Mouse (Mus musculus) embryonic facial prominence, embryonic 14.5 days (tissue): Measurements from ENCODE around the gene Eps15l1. TPM values are rescaled to one million over a fixed set of nuclear protein-coding genes. Genes with fewer than 3 reads are reported as not detected.

ENCODE experiments used
- ATAC-seq: fragments of 200-750 bp; cut with Nextera tagmentation; 2 replicates; pipeline ENCODE4 v1.8.0; 2017; ENCODE audit warnings: low read depth, moderate number of reproducible peaks, moderate TSS enrichment
- DNase-seq: peaks from one replicate; pipeline ENCODE4 v3.0.0-alpha.2; 2015; ENCODE audit warnings: low spot score
- H3K27ac ChIP-seq: fragments of 300-500 bp; sonication (generic); replicated peaks from 2 replicates; pipeline ENCODE4 v1.5.1; 2014; ENCODE audit warnings: low read depth, mild to moderate bottlenecking, low read length, moderate library complexity
- H3K27me3 ChIP-seq: fragments of 300-500 bp; sonication (generic); replicated peaks from 2 replicates; pipeline ENCODE4 v1.6.1; 2014; ENCODE audit warnings: low read length; ENCODE audit not compliant: control insufficient read depth, insufficient read depth
- H3K36me3 ChIP-seq: fragments of 300-500 bp; sonication (generic); 2 replicates; pipeline ENCODE4 v1.6.1; 2014; ENCODE audit warnings: low read length, mixed read lengths; ENCODE audit not compliant: control insufficient read depth, insufficient read depth
- H3K4me1 ChIP-seq: fragments of 300-500 bp; sonication (generic); 2 replicates; pipeline ENCODE4 v1.6.1; 2014; ENCODE audit warnings: antibody characterized with exemption, low read length; ENCODE audit not compliant: control insufficient read depth, insufficient read depth
- H3K4me2 ChIP-seq: fragments of 300-500 bp; sonication (generic); 2 replicates; pipeline ENCODE4 v1.6.1; 2014; ENCODE audit warnings: low read depth, mild to moderate bottlenecking, low read length, moderate library complexity, mixed read lengths
- H3K4me3 ChIP-seq: fragments of 300-500 bp; sonication (generic); 2 replicates; pipeline ENCODE4 v1.5.1; 2014; ENCODE audit warnings: low read depth, mild to moderate bottlenecking, low read length
- H3K9ac ChIP-seq: fragments of 300-500 bp; sonication (generic); 2 replicates; pipeline ENCODE4 v1.6.1; 2014; ENCODE audit warnings: low read depth, mild to moderate bottlenecking, low read length, moderate library complexity, mixed read lengths
- H3K9me3 ChIP-seq: fragments of 300-500 bp; sonication (generic); 2 replicates; pipeline ENCODE4 v1.6.1; 2016; ENCODE audit warnings: low read length; ENCODE audit not compliant: control insufficient read depth
- WGBS: fragments of 180-500 bp; shearing (Covaris S2); extraction: QIAGEN DNeasy Blood & Tissue Kit; methylation state at CpG from one replicate; pipeline ENCODE4 v1.1.7; 2014; 5-methylcytosine and 5-hydroxymethylcytosine counted together
- microRNA-seq: library from miRNA; unstranded; fragments of <30 nt; microRNA quantifications from one replicate; pipeline ENCODE4, GENCODE M21; 2016; ENCODE audit warnings: borderline number of aligned reads
- polyA plus RNA-seq: library from polyadenylated mRNA; unstranded; fragments of >200 nt; fragmentation: Nextera tagmentation; extraction: Ambion mirVana; gene quantifications from 2 replicates; pipeline ENCODE4 v1.2.1, GENCODE M21; 2014

The Eps15l1 gene
- polyA plus RNA-seq, 1 experiment from 2014 or later, result 50.2 TPM

DNA sequence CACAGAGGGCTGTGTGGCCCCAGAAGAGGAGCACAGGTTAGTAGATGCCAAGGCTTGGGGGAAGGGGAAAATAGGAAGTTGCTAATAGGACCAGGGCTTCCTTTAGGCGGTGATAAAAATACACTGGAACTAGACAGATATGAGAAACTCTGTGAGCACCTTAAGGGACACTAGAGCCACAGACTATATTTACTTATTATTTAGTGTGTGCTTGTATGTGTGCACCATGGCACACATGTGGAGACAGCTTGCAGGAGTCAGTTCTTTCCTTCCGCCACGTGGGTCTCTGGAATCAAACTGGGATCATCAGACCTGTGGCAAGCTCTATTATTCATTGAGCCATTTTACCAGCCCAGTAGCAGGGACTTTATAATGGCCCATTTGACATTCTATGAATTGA is 126.1 kb downstream of the Eps15l1 start:
- peak overlapping the region; percentile 75 for H3K27ac ChIP-seq
- WGBS, result 51% methylated on average over 3 of the region's 3 CpGs
- H3K4me3 ChIP-seq, result no peak overlapping the region
- H3K36me3 ChIP-seq, result no peaks in the 10 kb centered on the region
- H3K9me3 ChIP-seq, result no peaks in the 10 kb centered on the region
- H3K4me2 ChIP-seq, result no peak overlapping the region
- DNase-seq, result no peak
- no peak overlapping the region; the same call in none of the 2 replicates for H3K9ac ChIP-seq
- H3K27me3 ChIP-seq, result no peaks in the 10 kb centered on the region
- peak; percentile 1; the same call in 1 of the 2 replicates for ATAC-seq
- H3K4me1 ChIP-seq, result peaks cover 7% of the 10 kb centered on the region; the same call in 1 of the 2 replicates

DNA sequence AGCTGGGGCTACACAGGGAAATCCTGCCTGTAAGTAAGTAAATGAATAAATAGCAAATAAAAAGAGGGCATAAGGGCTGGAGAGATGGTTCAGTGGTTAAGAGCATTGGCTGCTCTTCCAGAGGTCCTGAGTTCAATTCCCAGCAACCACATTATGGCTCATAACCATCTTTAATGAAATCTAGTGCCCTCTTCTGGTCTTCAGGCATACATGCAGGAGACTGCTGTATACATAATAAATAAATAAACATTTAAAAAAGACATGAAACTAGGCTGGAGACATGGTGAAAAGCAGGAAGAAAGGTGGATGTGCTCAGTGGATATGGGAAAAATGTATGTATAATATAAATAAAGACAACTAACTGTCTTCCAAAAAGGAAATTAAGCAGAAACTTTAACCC is 128.0 kb downstream of the Eps15l1 start:
- Histone ChIP-seq H3K9ac (no peak overlapping the region), H3K4me2 (no peak overlapping the region), H3K4me3 (no peak overlapping the region)

DNA sequence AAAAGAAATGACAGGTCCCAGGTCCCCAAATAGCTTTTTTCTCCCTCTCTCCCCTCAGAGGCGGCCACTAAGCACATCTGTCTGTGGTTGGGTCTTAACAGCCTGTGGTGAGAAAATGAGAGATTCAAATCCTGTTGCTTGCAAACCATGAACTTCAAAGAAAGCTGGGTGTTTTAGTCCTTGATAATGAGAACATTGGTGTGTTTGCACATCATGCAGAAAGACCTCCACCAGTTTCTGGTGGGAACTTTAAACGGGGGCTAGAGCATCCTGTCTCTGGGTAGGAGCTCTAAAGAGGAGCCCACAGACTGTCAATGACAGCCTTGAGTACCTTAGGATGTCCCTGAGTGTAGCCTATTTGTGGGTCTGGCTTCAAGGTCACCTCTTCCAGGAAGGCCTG is 130.2 kb downstream of the Eps15l1 start:
- ATAC-seq, result no peak
- H3K27me3 ChIP-seq, result no peaks in the 10 kb centered on the region

More for the DNA sequence above, 128.0 kb downstream of the Eps15l1 start:
- H3K27me3 ChIP-seq, result no peaks in the 10 kb centered on the region
- ATAC-seq, result no peak
- H3K27ac ChIP-seq, result no peak overlapping the region
- H3K9me3 ChIP-seq, result no peaks in the 10 kb centered on the region
- no peak for DNase-seq
- peaks cover 7% of the 10 kb centered on the region; the same call in 1 of the 2 replicates for H3K4me1 ChIP-seq
- H3K36me3 ChIP-seq, result no peaks in the 10 kb centered on the region

More for the DNA sequence above, 130.2 kb downstream of the Eps15l1 start:
- Histone ChIP-seq H3K4me3 (no peak overlapping the region), H3K36me3 (no peaks in the 10 kb centered on the region), H3K4me2 (no peak overlapping the region), H3K4me1 (peaks cover 6% of the 10 kb centered on the region; the same call in 1 of the 2 replicates), H3K27ac (no peak overlapping the region), H3K9ac (no peak overlapping the region), H3K9me3 (no peaks in the 10 kb centered on the region)
- 63% methylated on average over 2 of the region's 2 CpGs for WGBS
- DNase-seq, result peak; percentile 20

Small RNA genes within 50 kb of the gene (microRNA-seq; reads per million reads assigned to microRNA genes)
- 2.2 reads per million, percentile 8 among the genes with 10 or more reads in this experiment for gene Mir7068

Other genes starting within 250 kb of the Eps15l1 start
- gene Hsh2d, start 231.8 kb downstream of the Eps15l1 start, polyA plus RNA-seq, result 0.08 TPM in 1 of 2 replicates, not detected in the other
- 0.39 TPM in 1 of 2 replicates, not detected in the other for gene Cib3, start 208.6 kb downstream of the Eps15l1 start, polyA plus RNA-seq
- gene Gm11034, start 207.8 kb downstream of the Eps15l1 start, polyA plus RNA-seq, result not detected in 2 replicates
- gene Fam32a, start 201.7 kb downstream of the Eps15l1 start, polyA plus RNA-seq, result 57.6 and 59.0 TPM in 2 replicates
- gene Ap1m1, start 181.4 kb downstream of the Eps15l1 start, polyA plus RNA-seq, result 85.2 and 107 TPM in 2 replicates
- 23.1 and 26.5 TPM in 2 replicates for gene Gm10282, start 116.2 kb downstream of the Eps15l1 start, polyA plus RNA-seq
- 19.9 and 22.1 TPM in 2 replicates for gene Klf2, start 102.4 kb downstream of the Eps15l1 start, polyA plus RNA-seq
- 1.7 and 2.2 TPM in 2 replicates for gene Calr3, start 22.4 kb upstream of the Eps15l1 start, polyA plus RNA-seq
- gene 1700030K09Rik, start 22.4 kb upstream of the Eps15l1 start, polyA plus RNA-seq, result 12.3 and 13.4 TPM in 2 replicates
- 57.4 and 57.9 TPM in 2 replicates for gene Cherp, start 53.8 kb upstream of the Eps15l1 start, polyA plus RNA-seq
- 14.9 and 15.4 TPM in 2 replicates for gene Slc35e1, start 71.2 kb upstream of the Eps15l1 start, polyA plus RNA-seq
- 13.9 and 16.2 TPM in 2 replicates for gene Med26, start 126.8 kb upstream of the Eps15l1 start, polyA plus RNA-seq
- 100 and 113 TPM in 2 replicates for gene Smim7, start 149.6 kb upstream of the Eps15l1 start, polyA plus RNA-seq
- 60.1 and 70.6 TPM in 2 replicates for gene Tmem38a, start 150.6 kb upstream of the Eps15l1 start, polyA plus RNA-seq
- gene Nwd1, start 225.3 kb upstream of the Eps15l1 start, polyA plus RNA-seq, result 0.17 and 0.29 TPM in 2 replicates